Mouse (Mus musculus) heart, adult 8-10 months (tissue): ENCODE measurements at regions not wholly inside any gene's neighbourhood (a gene's known extent, or its start where the extent isn't known, plus 50 kb on each side); places are given as distances from the start of the nearest gene placed in this dataset.

Experiments used
- DNase-seq: peaks from one replicate; pipeline ENCODE4 v3.0.0; 2022; ENCODE audit warnings: low spot score

DNA sequence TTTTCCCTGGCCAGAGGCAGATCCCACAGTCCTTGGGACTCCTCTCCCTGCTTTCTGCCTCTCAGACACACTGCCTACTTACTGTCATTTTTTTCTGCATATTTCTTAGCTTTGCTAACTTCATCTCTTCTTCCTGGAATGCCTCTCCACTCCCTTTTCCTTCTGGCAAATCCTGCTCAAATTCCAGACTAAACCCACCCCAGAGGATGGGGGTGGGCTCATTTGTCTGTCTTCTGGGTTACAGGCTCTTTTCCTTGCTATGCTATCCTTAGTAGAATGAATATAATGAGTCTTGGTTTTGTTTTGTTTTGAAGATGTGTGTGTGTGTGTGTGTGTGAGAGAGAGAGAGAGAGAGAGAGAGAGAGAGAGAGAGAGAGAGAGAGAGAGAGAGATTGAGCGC is 51.9 kb upstream of the Klf9 start:
- DNase-seq, result no peak

DNA sequence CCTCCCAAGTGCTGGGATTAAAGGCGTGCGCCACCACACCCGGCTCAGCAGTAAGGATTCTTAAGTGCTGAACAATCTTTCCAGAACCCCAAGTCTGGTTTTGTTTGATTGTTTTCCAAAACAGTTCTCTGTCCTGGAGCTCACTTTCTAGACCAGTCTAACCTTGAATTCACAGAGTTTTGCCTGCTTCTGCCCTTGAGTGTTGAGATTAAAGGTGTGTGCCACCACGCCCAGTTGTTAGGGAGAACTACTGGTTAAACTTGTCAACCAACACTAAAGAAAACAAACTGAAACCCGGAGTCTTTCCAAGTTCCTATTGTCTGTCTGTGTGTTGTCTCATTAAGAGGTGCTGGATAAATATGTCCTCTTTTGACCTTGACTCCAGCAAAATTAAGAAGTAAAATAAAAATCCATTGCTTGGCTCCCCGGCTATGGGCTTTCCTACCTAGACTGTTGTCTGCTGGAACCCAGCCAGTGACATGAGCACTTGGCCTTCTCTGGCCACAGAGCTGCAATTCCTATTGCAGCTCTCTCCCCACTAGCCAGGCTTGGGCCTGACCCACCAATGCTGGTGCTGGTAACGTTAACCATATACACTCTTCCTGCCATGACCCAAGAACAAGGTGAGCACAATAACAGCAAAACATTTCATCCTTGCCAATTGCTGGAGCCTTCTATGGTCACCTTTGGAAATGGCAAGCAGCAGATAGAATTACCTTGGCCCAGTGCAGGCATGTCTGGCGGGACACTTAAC is 51.1 kb upstream of the Klf9 start:
- DNase-seq, result peak; percentile 22
